Mouse (Mus musculus): Measurements from ENCODE around the gene E030030I06Rik. TPM values are rescaled to one million over a fixed set of nuclear protein-coding genes. Genes with fewer than 3 reads are reported as not detected.
"Not testable (repeated sequence)": the region's sequence is repeated elsewhere in the genome, so short reads cannot be mapped to it uniquely, and the experiment has no call there.

The E030030I06Rik gene
- polyA plus RNA-seq, 1 experiment: 4.0 TPM

DNA sequence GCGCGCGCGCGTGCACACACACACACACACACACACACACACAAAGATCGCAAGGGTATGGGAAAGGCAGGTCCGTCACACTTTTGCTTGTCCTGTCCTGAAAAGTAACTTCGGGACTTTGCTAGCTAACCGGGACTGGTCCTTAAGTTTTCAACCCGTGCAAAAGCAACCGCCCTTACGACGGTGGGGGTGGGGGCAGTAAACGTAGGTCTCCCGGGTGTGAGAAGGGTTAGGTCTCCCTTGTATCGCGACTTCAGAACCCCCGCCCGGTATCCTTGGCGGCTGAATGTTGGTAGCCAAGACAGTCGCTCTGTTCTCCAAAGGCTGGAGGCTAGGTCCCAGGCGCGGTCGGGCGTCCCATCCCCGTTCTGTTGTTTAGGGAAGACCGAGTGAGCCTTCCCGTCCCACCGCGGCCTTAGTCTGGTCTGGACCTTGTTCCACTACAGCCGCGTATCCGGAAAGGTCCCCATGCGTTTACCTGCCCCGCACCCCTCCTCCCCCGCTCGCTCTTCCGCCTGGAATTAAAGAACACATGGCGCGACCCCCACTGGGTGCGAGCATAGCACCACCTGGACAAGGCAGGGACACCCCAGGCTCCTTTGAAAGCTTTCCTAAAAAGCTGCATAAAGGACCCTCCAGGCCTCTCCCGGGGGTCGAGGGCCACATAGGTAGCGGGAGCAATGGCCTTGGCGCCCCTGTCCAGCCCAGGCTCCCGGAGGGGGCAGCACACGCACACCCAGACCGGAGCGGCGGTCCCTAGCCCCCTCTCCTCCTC is 808 bp upstream of the E030030I06Rik start:
- Histone ChIP-seq H3K4me1 (ENCODE audit: control insufficient read depth, insufficient read depth, low read length) (no peaks in the 10 kb centered on the region), H3K4me3 (ENCODE audit: insufficient read depth, low read length) (peak overlapping the region; percentile 99), H3K27ac (ENCODE audit: insufficient read depth, low read depth, low read length) (no peak overlapping the region)
- TF ChIP-seq CTCF (IDR thresholded peaks at IDR 0.05; ENCODE audit: low read depth, low read length) (no peak), POLR2A (IDR thresholded peaks at IDR 0.05; ENCODE audit: borderline replicate concordance, low read depth, low read length) (no peak)

DNA sequence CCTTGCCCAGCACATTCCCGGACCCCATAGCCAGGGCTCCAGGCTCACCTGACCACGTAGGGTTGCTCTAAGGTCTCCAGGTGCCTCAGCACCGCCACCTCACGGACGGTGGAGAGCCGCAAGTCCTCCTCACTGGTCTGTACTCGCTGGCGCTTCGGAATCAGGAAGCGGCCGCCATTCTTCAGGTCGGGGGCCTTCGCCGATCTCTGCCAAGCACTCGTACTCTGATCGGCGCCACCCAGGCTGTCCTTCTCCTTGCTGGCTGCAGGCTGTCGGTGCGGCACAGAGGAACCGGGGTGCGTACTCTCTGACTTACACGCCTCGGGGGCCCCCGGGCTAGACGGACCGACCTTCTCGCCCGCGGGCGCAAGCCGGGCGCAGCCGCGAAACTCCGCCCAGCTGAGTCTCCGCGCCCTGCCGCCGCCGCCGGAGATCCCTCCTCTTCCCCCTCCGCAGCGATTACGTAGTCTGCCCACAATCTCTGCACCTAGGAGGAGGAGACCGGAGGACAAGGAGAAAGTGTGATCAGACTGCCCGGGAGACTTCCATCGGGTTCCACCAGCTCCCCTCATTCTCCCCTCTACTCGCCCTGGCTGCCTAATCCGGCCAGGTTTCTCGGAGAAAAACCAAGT is 513 bp downstream of the E030030I06Rik start:
- H3K4me3 ChIP-seq (ENCODE audit: insufficient read depth, low read length): peak overlapping the region; percentile 99
- H3K4me1 ChIP-seq (ENCODE audit: control insufficient read depth, insufficient read depth, low read length): no peaks in the 10 kb centered on the region
- TF ChIP-seq CTCF (IDR thresholded peaks at IDR 0.05; ENCODE audit: low read depth, low read length): no peak
- TF ChIP-seq POLR2A (IDR thresholded peaks at IDR 0.05; ENCODE audit: borderline replicate concordance, low read depth, low read length): no peak
- H3K27ac ChIP-seq (ENCODE audit: insufficient read depth, low read depth, low read length): peak overlapping the region; percentile 77

- H3K4me3 ChIP-seq (ENCODE audit: insufficient read depth, low read length): no peak overlapping the region
- H3K27ac ChIP-seq (ENCODE audit: insufficient read depth, low read depth, low read length): no peak overlapping the region
- TF ChIP-seq POLR2A (IDR thresholded peaks at IDR 0.05; ENCODE audit: borderline replicate concordance, low read depth, low read length): no peak
- no peaks in the 10 kb centered on the region for H3K4me1 ChIP-seq (ENCODE audit: control insufficient read depth, insufficient read depth, low read length)
Measured at GRCm38 (mm10) chr10:22142926-22143325, 6.1 kb downstream of the E030030I06Rik start.

DNA sequence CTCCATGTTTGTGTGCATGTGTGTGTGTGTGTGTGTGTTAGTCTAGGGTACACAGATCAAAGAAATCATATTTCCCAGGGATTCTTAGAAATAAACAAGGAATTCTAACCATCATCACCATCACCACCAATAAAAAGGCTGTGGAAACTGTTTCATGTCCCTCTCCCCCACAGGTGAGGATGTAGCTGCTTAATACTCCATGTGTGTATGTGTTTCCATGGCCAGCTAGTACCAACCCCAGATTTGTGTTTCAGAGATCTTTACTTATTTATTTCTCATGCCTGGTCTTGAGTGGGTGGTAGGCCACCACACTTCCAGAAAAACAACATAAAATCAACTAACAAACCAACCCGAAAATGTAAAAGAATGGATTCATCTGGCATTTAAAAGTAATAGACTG is 6.9 kb downstream of the E030030I06Rik start:
- not testable (repeated sequence) for H3K4me1 ChIP-seq (ENCODE audit: control insufficient read depth, insufficient read depth, low read length); H3K4me3 ChIP-seq (ENCODE audit: insufficient read depth, low read length); H3K27ac ChIP-seq (ENCODE audit: insufficient read depth, low read depth, low read length)

DNA sequence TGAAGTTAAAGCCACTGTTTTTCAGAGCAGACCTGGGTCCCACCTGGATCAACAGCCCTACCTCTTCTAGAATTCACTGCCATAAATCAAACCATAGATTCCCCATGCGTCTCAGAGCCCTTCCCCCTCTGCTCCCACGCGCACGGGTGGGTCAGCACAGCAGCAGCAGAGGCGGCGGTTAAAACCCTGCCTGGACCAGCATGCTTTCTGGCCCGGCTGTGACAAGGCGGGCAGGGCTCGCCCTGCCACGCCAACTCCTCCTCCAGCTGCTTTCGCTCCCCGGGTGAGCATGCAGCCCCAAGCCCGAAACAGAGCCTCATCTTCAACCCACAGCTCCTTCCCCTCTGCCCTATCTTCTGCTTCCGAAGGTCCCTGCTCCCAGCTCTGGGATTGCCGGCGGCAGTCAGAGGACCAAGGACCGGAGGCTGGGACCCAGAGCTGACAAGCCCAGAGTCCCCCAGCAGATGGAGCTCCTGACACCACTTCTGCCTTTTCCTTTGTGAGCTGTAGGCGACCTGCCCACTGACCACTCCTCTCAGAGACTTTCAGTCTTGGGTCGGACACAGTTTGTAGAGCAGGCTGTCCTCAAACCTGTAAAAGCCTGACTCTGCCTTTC is 8.3 kb downstream of the E030030I06Rik start:
- Histone ChIP-seq H3K4me3 (ENCODE audit: insufficient read depth, low read length) (peak overlapping the region; percentile 14; the same call in 1 of the 2 replicates), H3K4me1 (ENCODE audit: control insufficient read depth, insufficient read depth, low read length) (no peaks in the 10 kb centered on the region), H3K27ac (ENCODE audit: insufficient read depth, low read depth, low read length) (no peak overlapping the region)
- TF ChIP-seq POLR2A (IDR thresholded peaks at IDR 0.05; ENCODE audit: borderline replicate concordance, low read depth, low read length) (no peak), CTCF (IDR thresholded peaks at IDR 0.05; ENCODE audit: low read depth, low read length) (peak; percentile 62; the same call in 1 of the 2 replicates)

GRCm38 (mm10) chr10:22074531-22074930 is 74.5 kb downstream of the E030030I06Rik start:
- H3K4me3 ChIP-seq (ENCODE audit: insufficient read depth, low read length): no peak overlapping the region
- TF ChIP-seq CTCF (IDR thresholded peaks at IDR 0.05; ENCODE audit: low read depth, low read length) (no peak), POLR2A (IDR thresholded peaks at IDR 0.05; ENCODE audit: borderline replicate concordance, low read depth, low read length) (no peak)
- no peak overlapping the region for H3K27ac ChIP-seq (ENCODE audit: insufficient read depth, low read depth, low read length)
- peaks cover 23% of the 10 kb centered on the region for H3K4me1 ChIP-seq (ENCODE audit: control insufficient read depth, insufficient read depth, low read length)

GRCm38 (mm10) chr10:22072739-22073138 is 76.3 kb downstream of the E030030I06Rik start:
- H3K4me3 ChIP-seq (ENCODE audit: insufficient read depth, low read length): no peak overlapping the region
- H3K4me1 ChIP-seq (ENCODE audit: control insufficient read depth, insufficient read depth, low read length): peaks cover 23% of the 10 kb centered on the region
- TF ChIP-seq CTCF (IDR thresholded peaks at IDR 0.05; ENCODE audit: low read depth, low read length) (no peak), POLR2A (IDR thresholded peaks at IDR 0.05; ENCODE audit: borderline replicate concordance, low read depth, low read length) (no peak)
- no peak overlapping the region for H3K27ac ChIP-seq (ENCODE audit: insufficient read depth, low read depth, low read length)

DNA sequence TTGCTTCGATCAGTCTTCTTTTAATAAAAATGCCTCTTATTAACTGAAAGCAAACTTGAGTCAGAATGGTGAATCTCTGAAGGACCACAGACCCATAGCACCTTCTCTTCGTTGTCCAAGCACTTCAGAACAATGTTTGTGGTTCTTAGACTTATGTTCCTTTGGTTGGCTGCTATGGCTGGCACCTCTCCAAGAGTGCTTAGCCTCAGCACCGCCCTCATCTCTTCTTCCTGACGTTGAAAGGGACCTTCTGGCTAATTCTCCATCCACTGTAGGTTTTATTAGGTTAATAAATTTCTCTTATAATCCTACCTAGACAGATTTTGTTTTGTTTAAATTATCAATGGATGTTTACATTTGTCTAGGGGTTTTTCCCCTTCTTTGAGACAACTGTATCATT is 78.5 kb downstream of the E030030I06Rik start:
- TF ChIP-seq POLR2A (IDR thresholded peaks at IDR 0.05; ENCODE audit: borderline replicate concordance, low read depth, low read length): no peak
- TF ChIP-seq CTCF (IDR thresholded peaks at IDR 0.05; ENCODE audit: low read depth, low read length): no peak
- H3K27ac ChIP-seq (ENCODE audit: insufficient read depth, low read depth, low read length): peak overlapping the region; percentile 60

GRCm38 (mm10) chr10:22070168-22070567 is 78.9 kb downstream of the E030030I06Rik start:
- TF ChIP-seq CTCF (IDR thresholded peaks at IDR 0.05; ENCODE audit: low read depth, low read length) (no peak), POLR2A (IDR thresholded peaks at IDR 0.05; ENCODE audit: borderline replicate concordance, low read depth, low read length) (no peak)
- Histone ChIP-seq H3K27ac (ENCODE audit: insufficient read depth, low read depth, low read length) (peak overlapping the region; percentile 60), H3K4me1 (ENCODE audit: control insufficient read depth, insufficient read depth, low read length) (peaks cover 23% of the 10 kb centered on the region), H3K4me3 (ENCODE audit: insufficient read depth, low read length) (no peak overlapping the region)

More for the DNA sequence above, 78.5 kb downstream of the E030030I06Rik start:
- Histone ChIP-seq H3K4me1 (ENCODE audit: control insufficient read depth, insufficient read depth, low read length) (peaks cover 23% of the 10 kb centered on the region), H3K4me3 (ENCODE audit: insufficient read depth, low read length) (no peak overlapping the region)

GRCm38 (mm10) chr10:22067979-22068378 is 81.1 kb downstream of the E030030I06Rik start, which contains the start of gene 4930444G20Rik:
Gene 4930444G20Rik (minus strand): TSS chr10:22068079.
- H3K27ac ChIP-seq (ENCODE audit: insufficient read depth, low read depth, low read length); H3K4me1 ChIP-seq (ENCODE audit: control insufficient read depth, insufficient read depth, low read length); H3K4me3 ChIP-seq (ENCODE audit: insufficient read depth, low read length): not testable (repeated sequence)

Other genes with a start within 250 kb of the E030030I06Rik start
- not detected in 2 replicates for gene 4930444G20Rik, start 81.2 kb downstream of the E030030I06Rik start, polyA plus RNA-seq (2012; ENCODE audit: insufficient read depth, insufficient read length, missing spikeins)
- 6.0 and 6.3 TPM in 2 replicates for gene Raet1e, start 9.3 kb upstream of the E030030I06Rik start, polyA plus RNA-seq (2012; ENCODE audit: insufficient read depth, insufficient read length, missing spikeins)
- not detected in 2 replicates for gene H60b, start 9.3 kb upstream of the E030030I06Rik start, polyA plus RNA-seq (2012; ENCODE audit: insufficient read depth, insufficient read length, missing spikeins)
- 4.6 TPM in 2 replicates for gene Raet1d, start 211.3 kb upstream of the E030030I06Rik start, polyA plus RNA-seq (2012; ENCODE audit: insufficient read depth, insufficient read length, missing spikeins)